Mouse (Mus musculus) activated CD4-positive, CD25-positive, alpha-beta regulatory T cell, adult 4 months (primary cell): Measurements from ENCODE around the gene Fez2. TPM values are rescaled to one million over a fixed set of nuclear protein-coding genes. Genes with fewer than 3 reads are reported as not detected.

Experiments used
- polyA plus RNA-seq, 2 experiments: library from polyadenylated mRNA; unstranded; fragments of 100-300 nt; shearing (Covaris generic); gene quantifications; one replicate each; pipeline ENCODE4 v1.2.1; 2017

Fez2 gene
- polyA plus RNA-seq, 2 experiments from 2014 or later = 11.2 to 13.9 TPM

Other genes starting within 250 kb of the Fez2 start
- 1 to 10 TPM; 5.6 to 7.7 TPM for gene Crim1, start 217.9 kb downstream of the Fez2 start, polyA plus RNA-seq
- not detected for gene Vit, start 89.9 kb upstream of the Fez2 start, polyA plus RNA-seq